Mouse (Mus musculus) CH12F3 (cell line): Measurements from ENCODE around the gene Zmiz1.

Experiments
- in situ Hi-C: fragments of 300-500 bp; cut with MboI; formaldehyde crosslinking; loops from 2 replicates; pipeline ENCODE4 v1.14.3; 2020; ENCODE audit warnings: low sequenced_read_pairs

Zmiz1 gene

GRCm38 (mm10) chr14:25665314-25665970, 206.5 kb downstream of the Zmiz1 start:
- in situ Hi-C loops, result no loop called here

- in situ Hi-C loops, result no loop called here
Measured at GRCm38 (mm10) chr14:25666668-25667376, 207.8 kb downstream of the Zmiz1 start.

GRCm38 (mm10) chr14:25667587-25667986, 208.6 kb downstream of the Zmiz1 start:
- in situ Hi-C loops, result no loop called here

- in situ Hi-C loops, result no loop called here
Measured at GRCm38 (mm10) chr14:25679625-25680024, 220.6 kb downstream of the Zmiz1 start.

- in situ Hi-C loops, result no loop called here
Measured at GRCm38 (mm10) chr14:25682020-25682419, 223.0 kb downstream of the Zmiz1 start.

GRCm38 (mm10) chr14:25686216-25686945, 227.4 kb downstream of the Zmiz1 start:
- in situ Hi-C loops, result no loop called here

- in situ Hi-C loops, result no loop called here
Measured at GRCm38 (mm10) chr14:25686983-25687901, 228.3 kb downstream of the Zmiz1 start.

GRCm38 (mm10) chr14:25693271-25693887, 234.4 kb downstream of the Zmiz1 start:
- in situ Hi-C loops, result no loop called here

GRCm38 (mm10) chr14:25693888-25694568, 235.0 kb downstream of the Zmiz1 start, which contains the start of gene Ppif:
TSS of gene Ppif (plus strand) at chr14:25694154.
- in situ Hi-C loops, result no loop called here

GRCm38 (mm10) chr14:25694569-25694897, 235.5 kb downstream of the Zmiz1 start:
- in situ Hi-C loops, result no loop called here

- in situ Hi-C loops, result no loop called here
Measured at GRCm38 (mm10) chr14:25695059-25695458, 236.1 kb downstream of the Zmiz1 start.

GRCm38 (mm10) chr14:25696356-25696755, 237.4 kb downstream of the Zmiz1 start:
- in situ Hi-C loops, result no loop called here

- in situ Hi-C loops, result no loop called here
Measured at GRCm38 (mm10) chr14:25701986-25702385, 243.0 kb downstream of the Zmiz1 start.

GRCm38 (mm10) chr14:25707691-25708181, 248.8 kb downstream of the Zmiz1 start:
- in situ Hi-C loops, result no loop called here

- in situ Hi-C loops, result no loop called here
Measured at GRCm38 (mm10) chr14:25708451-25708850, 249.5 kb downstream of the Zmiz1 start.

GRCm38 (mm10) chr14:25708917-25709316, 249.9 kb downstream of the Zmiz1 start:
- in situ Hi-C loops, result no loop called here

GRCm38 (mm10) chr14:25710073-25710472, 251.1 kb downstream of the Zmiz1 start:
- in situ Hi-C loops, result no loop called here

- in situ Hi-C loops, result no loop called here
Measured at GRCm38 (mm10) chr14:25710681-25711080, 251.7 kb downstream of the Zmiz1 start.

- in situ Hi-C loops, result no loop called here
Measured at GRCm38 (mm10) chr14:25711177-25711576, 252.2 kb downstream of the Zmiz1 start.

GRCm38 (mm10) chr14:25711602-25712001, 252.6 kb downstream of the Zmiz1 start:
- in situ Hi-C loops, result no loop called here
